Mouse (Mus musculus): ENCODE measurements around the gene Fdxr. TPM values are rescaled to one million over a fixed set of nuclear protein-coding genes. Genes with fewer than 3 reads are reported as not detected.

The Fdxr gene
- polyA plus RNA-seq, 1 experiment from 2014 or later, result 14.2 TPM

DNA sequence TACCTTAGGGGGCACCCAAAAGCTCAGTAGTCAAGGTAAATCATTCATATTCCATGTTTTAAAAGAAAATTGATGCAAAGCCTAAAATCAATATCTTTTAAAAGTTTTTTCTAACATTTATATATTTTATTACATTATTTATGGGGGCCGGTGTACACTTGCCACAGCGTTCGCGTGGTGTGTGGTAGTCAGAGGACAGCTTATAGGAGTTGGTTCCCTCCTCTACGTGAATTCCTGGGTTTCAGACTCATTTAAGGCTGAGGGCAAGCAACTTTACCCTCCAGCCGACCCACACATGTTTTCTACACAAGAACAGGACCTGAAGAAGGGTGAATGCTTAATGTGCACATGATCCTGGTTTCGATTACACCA lies 740 bp upstream of the Fdxr start:
- Histone ChIP-seq H3K27ac (ENCODE audit: low read depth) (peak overlapping the region; percentile 71; the same call in 1 of the 2 replicates), H3K36me3 (ENCODE audit: control insufficient read depth, insufficient read depth, low read length) (no peaks in the 10 kb centered on the region), H3K4me1 (replicated peaks; ENCODE audit: control insufficient read depth, insufficient read depth, low read length) (peaks cover 13% of the 10 kb centered on the region; the same call in 1 of the 2 replicates), H3K9ac (ENCODE audit: low read length) (peak overlapping the region; percentile 55), H3K4me2 (ENCODE audit: low read length) (peak overlapping the region; percentile 68), H3K27me3 (replicated peaks; ENCODE audit: control insufficient read depth, insufficient read depth, low read length) (no peaks in the 10 kb centered on the region), H3K4me3 (ENCODE audit: low read depth, low read length) (peak overlapping the region; percentile 70), H3K9me3 (ENCODE audit: control insufficient read depth, low read length) (no peaks in the 10 kb centered on the region)
- DNase-seq (ENCODE audit: low spot score), result no peak
- ATAC-seq (replicated peaks; ENCODE audit: low FRiP score, low TSS enrichment, low read depth), result no peak
- 19% methylated on average over 7 of the region's 7 CpGs for WGBS

DNA sequence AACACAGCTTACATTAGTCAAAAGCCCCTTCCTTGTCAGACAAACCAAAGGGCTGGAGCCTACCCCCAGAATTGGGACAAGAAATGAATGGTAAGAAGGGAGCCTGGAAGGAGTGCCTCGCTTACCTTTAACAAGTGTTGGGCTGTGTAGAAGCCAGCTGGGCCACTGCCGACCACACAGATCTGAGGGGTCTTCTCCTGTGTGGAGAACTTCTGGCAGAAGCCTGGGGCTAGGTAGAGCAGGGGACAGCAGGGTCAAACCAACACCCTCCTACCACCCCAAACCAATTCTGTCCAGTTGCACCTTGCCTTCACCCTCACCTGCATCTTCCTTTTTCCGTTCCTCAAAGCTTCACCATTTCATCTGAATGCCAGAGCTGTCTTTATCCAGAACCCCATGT lies 896 bp downstream of the Fdxr start:
- no peaks in the 10 kb centered on the region for H3K36me3 ChIP-seq (ENCODE audit: control insufficient read depth, insufficient read depth, low read length)
- H3K27ac ChIP-seq (ENCODE audit: low read depth), result no peak overlapping the region
- no peaks in the 10 kb centered on the region for H3K27me3 ChIP-seq (replicated peaks; ENCODE audit: control insufficient read depth, insufficient read depth, low read length)
- H3K9me3 ChIP-seq (ENCODE audit: control insufficient read depth, low read length), result no peaks in the 10 kb centered on the region
- no peak for ATAC-seq (replicated peaks; ENCODE audit: low FRiP score, low TSS enrichment, low read depth)
- peak overlapping the region; percentile 70 for H3K4me3 ChIP-seq (ENCODE audit: low read depth, low read length)
- peaks cover 13% of the 10 kb centered on the region; the same call in 1 of the 2 replicates for H3K4me1 ChIP-seq (replicated peaks; ENCODE audit: control insufficient read depth, insufficient read depth, low read length)
- peak overlapping the region; percentile 46 for H3K9ac ChIP-seq (ENCODE audit: low read length)
- no peak for DNase-seq (ENCODE audit: low spot score)
- H3K4me2 ChIP-seq (ENCODE audit: low read length), result peak overlapping the region; percentile 75
- 71% methylated on average over 3 of the region's 3 CpGs for WGBS

DNA sequence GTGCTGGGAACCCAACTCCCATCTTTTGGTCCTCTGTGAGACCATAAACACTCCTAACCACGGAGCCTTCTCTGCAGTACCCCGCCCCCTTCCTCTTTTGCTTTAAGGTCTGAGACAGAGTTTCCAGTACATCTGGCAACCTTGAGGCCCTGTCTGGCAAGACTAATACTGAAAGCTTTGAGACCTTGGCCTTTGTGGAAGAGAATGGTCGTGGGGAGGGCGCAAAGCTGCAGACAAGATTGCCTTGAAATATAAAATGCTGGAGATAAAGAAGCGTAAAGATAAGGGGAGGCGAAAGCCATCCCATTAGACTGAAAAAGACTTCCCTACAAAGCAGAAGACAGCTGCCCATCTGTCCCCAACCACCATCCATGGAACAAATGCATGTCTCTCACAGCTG lies 1.3 kb downstream of the Fdxr start:
- H3K4me3 ChIP-seq (ENCODE audit: low read depth, low read length), result no peak overlapping the region
- H3K9me3 ChIP-seq (ENCODE audit: control insufficient read depth, low read length), result no peaks in the 10 kb centered on the region
- peaks cover 13% of the 10 kb centered on the region; the same call in 1 of the 2 replicates for H3K4me1 ChIP-seq (replicated peaks; ENCODE audit: control insufficient read depth, insufficient read depth, low read length)
- H3K4me2 ChIP-seq (ENCODE audit: low read length), result 0 out of 2 replicates have a peak overlapping the region, but pooled peaks have one; percentile 75
- no peak overlapping the region for H3K27ac ChIP-seq (ENCODE audit: low read depth)
- no peaks in the 10 kb centered on the region for H3K27me3 ChIP-seq (replicated peaks; ENCODE audit: control insufficient read depth, insufficient read depth, low read length)
- WGBS, result 66% methylated on average over 6 of the region's 6 CpGs
- no peaks in the 10 kb centered on the region for H3K36me3 ChIP-seq (ENCODE audit: control insufficient read depth, insufficient read depth, low read length)
- DNase-seq (ENCODE audit: low spot score), result no peak
- no peak for ATAC-seq (replicated peaks; ENCODE audit: low FRiP score, low TSS enrichment, low read depth)
- H3K9ac ChIP-seq (ENCODE audit: low read length), result no peak overlapping the region

DNA sequence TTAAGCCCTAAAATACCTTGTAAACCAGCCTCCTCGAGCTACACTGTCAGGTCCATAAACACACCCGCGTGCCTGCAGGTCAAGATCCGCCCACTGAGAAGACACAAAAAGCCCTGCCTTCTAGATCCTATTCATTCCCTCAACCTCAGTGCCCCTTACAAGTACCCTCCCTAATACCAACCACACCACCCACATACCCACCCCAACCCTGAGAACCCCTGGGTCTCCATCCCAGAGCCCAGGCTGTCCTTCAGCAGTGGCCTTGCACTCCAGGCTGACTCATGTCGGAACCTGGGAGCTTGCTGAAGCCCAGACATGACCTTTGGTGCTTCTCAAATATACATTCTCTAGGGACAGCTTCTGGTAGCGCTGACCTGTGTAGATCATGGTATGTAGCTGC lies 2.1 kb downstream of the Fdxr start:
- H3K4me2 ChIP-seq (ENCODE audit: low read length), result no peak overlapping the region
- no peak overlapping the region for H3K9ac ChIP-seq (ENCODE audit: low read length)
- no peaks in the 10 kb centered on the region; the same call in 1 of the 2 replicates for H3K27me3 ChIP-seq (replicated peaks; ENCODE audit: control insufficient read depth, insufficient read depth, low read length)
- H3K4me3 ChIP-seq (ENCODE audit: low read depth, low read length), result no peak overlapping the region
- H3K4me1 ChIP-seq (replicated peaks; ENCODE audit: control insufficient read depth, insufficient read depth, low read length), result peaks cover 13% of the 10 kb centered on the region; the same call in 1 of the 2 replicates
- DNase-seq (ENCODE audit: low spot score) (no peak), ATAC-seq (replicated peaks; ENCODE audit: low FRiP score, low TSS enrichment, low read depth) (no peak)
- no peaks in the 10 kb centered on the region for H3K36me3 ChIP-seq (ENCODE audit: control insufficient read depth, insufficient read depth, low read length)
- WGBS, result 76% methylated on average over 6 of the region's 6 CpGs
- no peak overlapping the region for H3K27ac ChIP-seq (ENCODE audit: low read depth)
- H3K9me3 ChIP-seq (ENCODE audit: control insufficient read depth, low read length), result no peaks in the 10 kb centered on the region

DNA sequence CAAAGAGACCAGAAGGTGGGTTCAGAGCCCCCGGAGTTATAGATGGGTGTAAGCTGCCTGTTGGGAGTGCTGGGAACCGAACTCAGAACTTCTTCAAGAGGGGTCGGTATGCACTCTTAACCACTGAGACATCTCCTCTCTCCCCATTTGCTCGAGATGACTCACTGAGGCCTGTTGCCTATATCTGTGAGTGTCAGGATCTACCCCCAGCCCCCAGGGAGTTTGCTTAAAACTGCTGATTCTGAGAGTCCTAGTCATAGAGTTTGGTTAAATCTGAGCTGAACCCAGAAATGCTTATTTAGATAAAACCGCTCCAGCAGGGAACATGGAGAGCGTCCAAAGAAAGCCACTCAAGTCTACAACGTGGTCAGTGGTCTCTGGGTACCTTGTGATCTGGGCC lies 2.7 kb downstream of the Fdxr start:
- Histone ChIP-seq H3K4me2 (ENCODE audit: low read length) (no peak overlapping the region), H3K4me3 (ENCODE audit: low read depth, low read length) (no peak overlapping the region), H3K27me3 (replicated peaks; ENCODE audit: control insufficient read depth, insufficient read depth, low read length) (peaks cover 2% of the 10 kb centered on the region; the same call in 1 of the 2 replicates), H3K27ac (ENCODE audit: low read depth) (no peak overlapping the region), H3K9ac (ENCODE audit: low read length) (no peak overlapping the region), H3K9me3 (ENCODE audit: control insufficient read depth, low read length) (no peaks in the 10 kb centered on the region), H3K36me3 (ENCODE audit: control insufficient read depth, insufficient read depth, low read length) (0 out of 2 replicates have a peak, but pooled peaks cover 3% of the 10 kb centered on the region), H3K4me1 (replicated peaks; ENCODE audit: control insufficient read depth, insufficient read depth, low read length) (peaks cover 13% of the 10 kb centered on the region; the same call in 1 of the 2 replicates)
- no peak for DNase-seq (ENCODE audit: low spot score)
- ATAC-seq (replicated peaks; ENCODE audit: low FRiP score, low TSS enrichment, low read depth), result no peak
- 82% methylated on average over 7 of the region's 7 CpGs for WGBS

DNA sequence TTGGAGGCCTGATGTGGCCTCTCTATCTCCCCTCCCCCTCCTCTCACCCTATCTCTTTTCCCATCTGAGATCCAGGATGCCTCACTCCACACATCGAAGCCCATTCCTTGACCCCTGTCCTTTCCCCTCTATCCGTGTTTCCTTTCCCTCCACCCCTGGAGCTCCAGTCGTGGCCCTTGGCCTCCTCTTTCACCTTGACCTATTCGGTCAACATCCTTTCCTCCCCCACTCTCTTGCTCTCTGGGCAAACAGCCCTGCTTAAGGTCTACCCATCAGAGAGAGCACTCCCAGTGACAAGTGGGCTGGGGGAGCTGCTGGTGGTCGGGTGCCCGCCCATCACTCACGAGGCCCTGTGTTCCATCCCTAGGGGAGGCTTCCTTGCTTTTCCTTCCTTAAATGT lies 3.1 kb downstream of the Fdxr start:
- H3K27ac ChIP-seq (ENCODE audit: low read depth), result no peak overlapping the region
- peaks cover 7% of the 10 kb centered on the region for H3K27me3 ChIP-seq (replicated peaks; ENCODE audit: control insufficient read depth, insufficient read depth, low read length)
- DNase-seq (ENCODE audit: low spot score), result no peak
- ATAC-seq (replicated peaks; ENCODE audit: low FRiP score, low TSS enrichment, low read depth), result no peak
- H3K9me3 ChIP-seq (ENCODE audit: control insufficient read depth, low read length), result no peaks in the 10 kb centered on the region
- no peak overlapping the region for H3K4me2 ChIP-seq (ENCODE audit: low read length)
- peaks cover 13% of the 10 kb centered on the region; the same call in 1 of the 2 replicates for H3K4me1 ChIP-seq (replicated peaks; ENCODE audit: control insufficient read depth, insufficient read depth, low read length)
- 58% methylated on average over 7 of the region's 7 CpGs for WGBS
- no peak overlapping the region for H3K4me3 ChIP-seq (ENCODE audit: low read depth, low read length)
- peaks cover 6% of the 10 kb centered on the region; the same call in 1 of the 2 replicates for H3K36me3 ChIP-seq (ENCODE audit: control insufficient read depth, insufficient read depth, low read length)
- H3K9ac ChIP-seq (ENCODE audit: low read length), result no peak overlapping the region

DNA sequence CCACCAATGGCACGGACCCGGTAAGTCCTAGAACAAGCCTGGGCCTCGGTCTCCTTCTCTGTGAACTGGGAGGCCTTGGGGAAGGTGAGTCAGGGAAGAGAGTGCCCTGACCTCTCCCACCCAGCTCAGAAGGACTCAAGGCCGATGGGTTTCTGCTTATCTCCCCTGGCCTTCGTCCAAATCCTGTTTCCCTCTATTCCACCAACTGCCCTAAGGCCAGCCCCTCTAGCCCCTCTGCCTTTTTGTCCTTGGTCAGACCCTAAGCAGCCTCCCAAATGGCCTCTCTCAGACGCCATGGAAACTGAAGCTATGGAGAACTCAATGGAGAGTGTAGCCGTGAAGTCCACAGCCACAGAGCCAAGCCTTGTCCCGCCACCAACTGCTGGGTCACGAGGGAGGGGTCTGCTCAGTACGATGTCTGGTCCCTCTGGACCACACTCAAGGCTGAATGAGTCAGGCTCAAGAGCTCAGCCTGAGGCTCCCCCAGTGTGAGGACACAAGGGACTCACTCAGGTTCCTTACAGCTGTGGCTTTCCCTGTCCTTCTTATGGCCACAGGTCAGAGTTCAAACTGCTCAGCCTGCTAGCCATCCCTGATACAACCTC lies 3.9 kb downstream of the Fdxr start:
- H3K4me2 ChIP-seq (ENCODE audit: low read length), result no peak overlapping the region
- WGBS, result 76% methylated on average over 10 of the region's 10 CpGs
- no peak for ATAC-seq (replicated peaks; ENCODE audit: low FRiP score, low TSS enrichment, low read depth)

DNA sequence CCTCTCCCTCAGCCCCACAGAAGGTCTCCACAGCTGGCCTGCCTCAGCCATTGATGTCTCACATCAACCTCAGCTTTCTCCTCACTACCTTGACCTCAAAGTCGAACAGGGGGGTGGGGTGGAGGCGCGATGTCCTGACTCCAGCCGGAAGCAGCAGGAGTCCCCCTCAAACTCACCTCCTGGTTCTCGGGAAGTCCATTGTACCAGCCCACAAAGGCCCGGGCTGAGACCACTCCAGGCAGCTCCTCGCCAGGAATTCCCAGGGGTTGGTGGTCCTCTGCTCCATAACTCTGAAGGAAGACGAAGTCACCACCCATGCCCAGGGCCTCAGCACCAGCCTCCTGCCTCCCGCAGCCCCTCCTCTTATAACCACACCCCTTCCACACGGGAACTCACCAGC lies 5.4 kb downstream of the Fdxr start:
- H3K27ac ChIP-seq (ENCODE audit: low read depth), result no peak overlapping the region
- H3K9me3 ChIP-seq (ENCODE audit: control insufficient read depth, low read length), result no peaks in the 10 kb centered on the region
- H3K36me3 ChIP-seq (ENCODE audit: control insufficient read depth, insufficient read depth, low read length), result peaks cover 7% of the 10 kb centered on the region; the same call in 1 of the 2 replicates
- no peak overlapping the region for H3K4me3 ChIP-seq (ENCODE audit: low read depth, low read length)
- peaks cover 12% of the 10 kb centered on the region for H3K4me1 ChIP-seq (replicated peaks; ENCODE audit: control insufficient read depth, insufficient read depth, low read length)
- ATAC-seq (replicated peaks; ENCODE audit: low FRiP score, low TSS enrichment, low read depth) (no peak), DNase-seq (ENCODE audit: low spot score) (no peak)
- 62% methylated on average over 10 of the region's 10 CpGs for WGBS
- peaks cover 29% of the 10 kb centered on the region for H3K27me3 ChIP-seq (replicated peaks; ENCODE audit: control insufficient read depth, insufficient read depth, low read length)
- no peak overlapping the region for H3K9ac ChIP-seq (ENCODE audit: low read length)
- no peak overlapping the region for H3K4me2 ChIP-seq (ENCODE audit: low read length)

More for the DNA sequence above, 3.9 kb downstream of the Fdxr start:
- no peak overlapping the region for H3K27ac ChIP-seq (ENCODE audit: low read depth)
- DNase-seq (ENCODE audit: low spot score), result no peak
- H3K36me3 ChIP-seq (ENCODE audit: control insufficient read depth, insufficient read depth, low read length), result peaks cover 7% of the 10 kb centered on the region; the same call in 1 of the 2 replicates
- peaks cover 14% of the 10 kb centered on the region for H3K27me3 ChIP-seq (replicated peaks; ENCODE audit: control insufficient read depth, insufficient read depth, low read length)
- no peak overlapping the region for H3K9ac ChIP-seq (ENCODE audit: low read length)
- no peak overlapping the region for H3K4me3 ChIP-seq (ENCODE audit: low read depth, low read length)
- H3K4me1 ChIP-seq (replicated peaks; ENCODE audit: control insufficient read depth, insufficient read depth, low read length), result peaks cover 12% of the 10 kb centered on the region; the same call in 1 of the 2 replicates
- H3K9me3 ChIP-seq (ENCODE audit: control insufficient read depth, low read length), result no peaks in the 10 kb centered on the region

DNA sequence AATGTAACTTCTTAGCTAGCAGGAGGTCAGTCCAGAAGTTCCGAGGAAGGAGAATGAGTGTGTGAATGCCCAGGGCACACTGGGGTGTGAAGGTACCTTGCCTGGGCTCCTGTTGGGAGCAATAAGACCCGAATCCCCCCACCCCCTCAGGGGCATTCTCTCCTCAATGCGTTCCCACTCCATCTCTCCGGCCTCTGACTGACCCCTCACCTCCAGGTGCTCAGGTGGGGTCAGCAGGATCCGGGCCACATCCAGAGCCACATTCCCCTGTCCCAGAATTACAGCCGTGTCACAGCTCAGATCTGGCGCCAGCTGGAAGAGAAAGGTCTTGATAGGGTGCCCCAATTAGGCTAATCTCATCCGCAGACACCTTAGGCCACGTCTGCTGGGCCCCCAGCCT lies 5.8 kb downstream of the Fdxr start:
- Histone ChIP-seq H3K27ac (ENCODE audit: low read depth) (no peak overlapping the region), H3K9me3 (ENCODE audit: control insufficient read depth, low read length) (no peaks in the 10 kb centered on the region), H3K4me3 (ENCODE audit: low read depth, low read length) (no peak overlapping the region), H3K36me3 (ENCODE audit: control insufficient read depth, insufficient read depth, low read length) (peaks cover 7% of the 10 kb centered on the region; the same call in 1 of the 2 replicates), H3K27me3 (replicated peaks; ENCODE audit: control insufficient read depth, insufficient read depth, low read length) (peaks cover 34% of the 10 kb centered on the region), H3K4me2 (ENCODE audit: low read length) (no peak overlapping the region), H3K9ac (ENCODE audit: low read length) (no peak overlapping the region), H3K4me1 (replicated peaks; ENCODE audit: control insufficient read depth, insufficient read depth, low read length) (peaks cover 8% of the 10 kb centered on the region)
- WGBS, result 87% methylated on average over 9 of the region's 9 CpGs
- no peak for DNase-seq (ENCODE audit: low spot score)
- ATAC-seq (replicated peaks; ENCODE audit: low FRiP score, low TSS enrichment, low read depth), result no peak

Measured in intestine, embryonic 14.5 days (tissue).